Mouse (Mus musculus): ENCODE results near the gene Mgme1. TPM values are rescaled to one million over a fixed set of nuclear protein-coding genes. Genes with fewer than 3 reads are reported as not detected.

Gene Mgme1
- polyA plus RNA-seq, 1 experiment from 2014 or later, result 6.8 TPM

DNA sequence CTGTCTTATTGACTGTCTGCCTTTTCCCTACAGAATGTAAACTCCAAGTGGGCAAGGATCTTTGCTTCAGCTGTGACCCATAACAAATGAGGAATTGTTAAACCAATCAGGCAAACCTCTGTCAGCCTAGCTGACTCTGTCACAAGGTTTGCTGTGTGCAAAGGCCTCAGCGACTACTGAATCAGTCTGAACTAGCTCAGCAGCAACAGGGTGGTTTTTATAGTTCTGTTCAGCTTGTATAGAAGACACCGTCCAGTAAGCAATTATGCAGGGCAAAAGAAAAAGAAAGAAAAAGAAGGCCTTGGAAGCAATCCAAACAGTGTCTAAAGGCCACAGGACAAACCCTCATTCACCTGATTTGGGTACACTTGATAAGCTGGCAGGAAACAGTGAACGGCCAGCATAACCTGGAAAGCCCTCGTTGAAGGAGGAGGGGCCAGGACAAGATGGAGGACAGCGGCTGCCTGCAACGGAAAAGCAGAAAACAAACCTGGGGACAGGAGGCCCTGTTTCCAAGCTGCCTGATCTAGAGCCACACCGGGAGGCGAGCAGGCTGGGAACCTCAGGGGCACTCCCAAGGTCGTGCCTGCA lies 24.8 kb downstream of the Mgme1 start:
- TF ChIP-seq EP300 (IDR thresholded peaks at IDR 0.05) (no peak), CTCF (IDR thresholded peaks at IDR 0.05) (no peak)
- Histone ChIP-seq H3K9ac (replicated peaks; ENCODE audit: low read depth) (no peak overlapping the region), H3K4me3 (ENCODE audit: low read depth, low read length) (no peak overlapping the region), H3K27ac (ENCODE audit: low read length) (no peak overlapping the region), H3K4me2 (replicated peaks; ENCODE audit: low read depth, low read length) (no peak overlapping the region), H3K4me1 (ENCODE audit: insufficient read depth, low read depth, low read length) (no peaks in the 10 kb centered on the region), H3K9me3 (ENCODE audit: low read length) (no peaks in the 10 kb centered on the region), H3K36me3 (ENCODE audit: insufficient read depth, low read length) (no peaks in the 10 kb centered on the region), H3K27me3 (replicated peaks; ENCODE audit: insufficient read depth, low read length) (no peaks in the 10 kb centered on the region)
- peak; percentile 29 for DNase-seq (ENCODE audit: low spot score)
- ATAC-seq, result no peak; the same call in 1 of the 2 replicates
- WGBS, result 50% methylated on average over 9 of the region's 9 CpGs

DNA sequence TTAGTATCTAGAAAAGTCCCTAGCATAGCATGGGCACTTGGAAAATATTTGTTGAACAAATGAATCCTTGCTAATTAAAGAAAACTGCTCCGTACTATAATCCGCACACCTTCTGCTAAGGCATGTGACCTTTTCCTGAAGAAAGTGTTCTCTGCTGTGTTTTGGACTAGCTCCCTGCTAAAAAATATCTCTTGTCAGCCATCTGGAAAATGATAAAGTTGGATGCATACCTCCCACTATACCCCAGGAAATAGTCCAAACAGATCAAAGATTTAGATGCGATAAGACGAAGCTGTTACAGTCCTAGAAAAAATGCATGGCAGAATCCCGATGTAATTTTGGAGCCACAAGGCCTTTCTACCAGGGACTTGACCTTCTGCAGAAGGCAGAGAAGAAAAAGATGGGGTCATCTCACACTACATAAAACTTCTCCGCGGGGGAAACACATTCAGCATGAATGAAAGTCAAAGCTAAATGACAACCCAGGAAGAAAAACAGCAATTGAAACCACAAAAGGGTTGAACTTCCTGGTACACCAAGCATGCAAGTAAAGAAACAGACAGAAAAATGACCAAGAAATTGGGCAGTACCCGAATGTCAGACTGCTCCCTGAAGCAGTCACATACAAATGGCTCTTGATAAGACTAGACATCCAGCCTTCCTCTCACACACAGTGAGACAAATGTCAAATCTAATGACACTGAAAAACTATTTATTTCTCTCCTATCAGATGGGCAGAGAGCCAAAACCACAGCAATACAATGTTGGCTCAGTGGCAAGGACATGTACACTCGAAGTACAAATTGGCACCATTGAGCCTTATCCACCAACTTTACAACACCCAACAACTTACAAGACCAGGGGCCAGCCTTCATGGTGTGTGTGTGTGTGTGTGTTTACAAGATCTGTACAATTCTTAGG lies 29.5 kb downstream of the Mgme1 start:
- Histone ChIP-seq H3K4me3 (ENCODE audit: low read depth, low read length) (no peak overlapping the region), H3K9ac (replicated peaks; ENCODE audit: low read depth) (no peak overlapping the region), H3K27me3 (replicated peaks; ENCODE audit: insufficient read depth, low read length) (no peaks in the 10 kb centered on the region), H3K9me3 (ENCODE audit: low read length) (no peaks in the 10 kb centered on the region), H3K36me3 (ENCODE audit: insufficient read depth, low read length) (no peaks in the 10 kb centered on the region), H3K27ac (ENCODE audit: low read length) (no peak overlapping the region), H3K4me2 (replicated peaks; ENCODE audit: low read depth, low read length) (no peak overlapping the region), H3K4me1 (ENCODE audit: insufficient read depth, low read depth, low read length) (no peaks in the 10 kb centered on the region)
- TF ChIP-seq CTCF (IDR thresholded peaks at IDR 0.05) (no peak), EP300 (IDR thresholded peaks at IDR 0.05) (peak; percentile 56)
- ATAC-seq (peak; percentile 70), DNase-seq (ENCODE audit: low spot score) (peak; percentile 64)
- WGBS, result 42% methylated on average over 9 of the region's 9 CpGs

DNA sequence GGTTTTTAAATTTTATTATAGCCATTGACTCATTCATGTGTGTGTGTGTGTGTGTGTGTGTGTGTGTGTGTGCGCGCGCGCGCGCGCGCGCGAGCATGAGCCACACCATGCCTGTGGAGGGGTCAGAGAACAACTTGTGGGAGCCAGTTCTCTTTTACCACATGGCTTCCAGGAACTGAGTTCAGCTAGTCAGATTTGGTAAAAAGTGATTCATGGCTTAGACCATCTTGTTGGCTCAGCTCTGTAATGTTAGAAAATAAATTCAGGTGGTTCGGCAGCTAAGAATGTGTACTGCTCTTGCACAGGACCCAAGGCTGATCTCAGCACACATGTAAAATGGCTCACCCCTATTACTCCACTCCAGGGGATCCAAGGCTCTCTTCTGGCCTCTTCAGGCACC lies 30.6 kb downstream of the Mgme1 start:
- WGBS, result 82% methylated on average over 11 of the region's 11 CpGs
- no peak for ATAC-seq
- no peak for DNase-seq (ENCODE audit: low spot score)
- Histone ChIP-seq H3K36me3 (ENCODE audit: insufficient read depth, low read length) (no peaks in the 10 kb centered on the region), H3K27ac (ENCODE audit: low read length) (no peak overlapping the region), H3K4me1 (ENCODE audit: insufficient read depth, low read depth, low read length) (no peaks in the 10 kb centered on the region), H3K9ac (replicated peaks; ENCODE audit: low read depth) (no peak overlapping the region), H3K4me3 (ENCODE audit: low read depth, low read length) (no peak overlapping the region), H3K9me3 (ENCODE audit: low read length) (no peaks in the 10 kb centered on the region), H3K27me3 (replicated peaks; ENCODE audit: insufficient read depth, low read length) (no peaks in the 10 kb centered on the region), H3K4me2 (replicated peaks; ENCODE audit: low read depth, low read length) (no peak overlapping the region)
- TF ChIP-seq EP300 (IDR thresholded peaks at IDR 0.05) (no peak), CTCF (IDR thresholded peaks at IDR 0.05) (no peak)

DNA sequence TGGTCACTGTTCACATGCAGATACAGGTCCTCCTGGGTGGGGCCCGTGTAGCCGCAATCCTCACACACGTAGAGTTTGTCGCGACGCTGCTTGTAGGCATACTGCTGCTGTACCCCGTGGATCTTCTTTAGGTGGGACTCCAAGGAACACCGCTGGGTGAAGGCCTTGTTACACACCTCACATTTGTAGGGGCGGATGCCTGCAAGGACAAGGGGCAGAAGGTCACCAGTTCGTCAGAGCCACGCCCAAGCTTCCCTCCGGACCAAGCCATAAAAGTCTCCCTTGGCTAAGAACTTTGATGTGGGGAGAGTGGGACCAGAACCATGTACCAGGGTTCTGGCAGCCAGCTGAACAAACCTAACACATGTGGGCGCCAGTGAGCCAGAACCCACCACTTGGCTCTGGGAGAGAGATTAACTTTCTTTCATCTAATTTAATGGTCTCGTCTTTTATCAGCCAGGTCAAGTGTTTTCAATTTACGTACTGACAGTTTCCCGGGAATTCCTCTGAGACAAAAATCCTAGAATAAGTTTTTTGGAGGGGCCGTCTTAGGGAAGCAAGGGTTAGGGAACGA lies 35.3 kb downstream of the Mgme1 start:
- TF ChIP-seq CTCF (IDR thresholded peaks at IDR 0.05) (peak; percentile 47), EP300 (IDR thresholded peaks at IDR 0.05) (no peak)
- no peaks in the 10 kb centered on the region for H3K9me3 ChIP-seq (ENCODE audit: low read length)
- no peaks in the 10 kb centered on the region for H3K36me3 ChIP-seq (ENCODE audit: insufficient read depth, low read length)
- WGBS, result 62% methylated on average over 18 of the region's 18 CpGs
- H3K4me3 ChIP-seq (ENCODE audit: low read depth, low read length), result no peak overlapping the region
- H3K9ac ChIP-seq (replicated peaks; ENCODE audit: low read depth), result no peak overlapping the region
- no peak overlapping the region for H3K27ac ChIP-seq (ENCODE audit: low read length)
- H3K4me2 ChIP-seq (replicated peaks; ENCODE audit: low read depth, low read length), result no peak overlapping the region
- no peaks in the 10 kb centered on the region for H3K4me1 ChIP-seq (ENCODE audit: insufficient read depth, low read depth, low read length)
- ATAC-seq, result no peak
- no peaks in the 10 kb centered on the region for H3K27me3 ChIP-seq (replicated peaks; ENCODE audit: insufficient read depth, low read length)
- DNase-seq (ENCODE audit: low spot score), result no peak

DNA sequence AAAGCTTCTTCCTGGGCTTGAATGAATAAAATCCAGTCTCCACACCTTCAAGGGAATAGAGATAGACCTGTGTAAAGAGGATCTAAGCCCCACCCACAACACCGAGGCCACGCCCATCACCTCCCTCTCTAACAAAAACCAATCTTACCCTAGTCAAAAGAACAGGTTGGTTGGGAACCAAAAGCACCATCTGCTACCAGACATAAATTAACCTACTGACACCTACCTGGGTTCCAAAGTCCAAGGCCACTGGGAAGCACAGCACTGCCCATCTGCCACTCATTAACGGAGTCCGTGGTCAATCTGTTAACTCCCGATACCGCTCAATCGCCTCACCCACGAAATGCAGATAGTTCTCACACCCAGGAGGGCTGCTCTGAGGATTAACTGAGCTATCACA lies 38.1 kb downstream of the Mgme1 start:
- Histone ChIP-seq H3K27ac (ENCODE audit: low read length) (no peak overlapping the region), H3K36me3 (ENCODE audit: insufficient read depth, low read length) (no peaks in the 10 kb centered on the region), H3K4me3 (ENCODE audit: low read depth, low read length) (no peak overlapping the region), H3K4me2 (replicated peaks; ENCODE audit: low read depth, low read length) (no peak overlapping the region), H3K9ac (replicated peaks; ENCODE audit: low read depth) (no peak overlapping the region), H3K4me1 (ENCODE audit: insufficient read depth, low read depth, low read length) (no peaks in the 10 kb centered on the region), H3K9me3 (ENCODE audit: low read length) (no peaks in the 10 kb centered on the region), H3K27me3 (replicated peaks; ENCODE audit: insufficient read depth, low read length) (no peaks in the 10 kb centered on the region)
- WGBS, result 54% methylated on average over 8 of the region's 8 CpGs
- DNase-seq (ENCODE audit: low spot score), result no peak
- no peak for ATAC-seq
- TF ChIP-seq EP300 (IDR thresholded peaks at IDR 0.05), result no peak
- no peak for TF ChIP-seq CTCF (IDR thresholded peaks at IDR 0.05)

DNA sequence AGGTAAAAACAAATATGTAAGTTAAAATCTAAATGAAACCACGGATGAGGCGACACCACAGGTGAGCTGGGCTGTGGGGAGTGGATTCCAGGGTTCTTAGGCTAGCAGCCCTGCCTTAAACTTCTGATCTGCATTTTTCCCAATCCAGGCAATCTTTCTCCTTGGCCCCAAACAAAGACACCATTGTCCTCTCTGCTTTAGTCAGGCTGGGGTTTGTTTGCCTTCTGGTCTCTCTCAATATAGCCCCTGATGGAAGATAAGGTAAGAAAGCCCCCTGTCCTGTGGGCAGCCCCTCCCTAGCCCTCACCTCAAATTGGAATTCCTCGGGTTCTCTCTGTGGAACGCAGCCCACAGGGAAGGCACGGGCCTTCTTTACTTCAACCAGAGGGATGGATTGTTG lies 39.8 kb downstream of the Mgme1 start:
- Histone ChIP-seq H3K4me1 (ENCODE audit: insufficient read depth, low read depth, low read length) (no peaks in the 10 kb centered on the region), H3K9me3 (ENCODE audit: low read length) (no peaks in the 10 kb centered on the region), H3K27ac (ENCODE audit: low read length) (no peak overlapping the region), H3K9ac (replicated peaks; ENCODE audit: low read depth) (no peak overlapping the region), H3K27me3 (replicated peaks; ENCODE audit: insufficient read depth, low read length) (no peaks in the 10 kb centered on the region), H3K4me3 (ENCODE audit: low read depth, low read length) (no peak overlapping the region), H3K4me2 (replicated peaks; ENCODE audit: low read depth, low read length) (no peak overlapping the region), H3K36me3 (ENCODE audit: insufficient read depth, low read length) (no peaks in the 10 kb centered on the region)
- TF ChIP-seq EP300 (IDR thresholded peaks at IDR 0.05) (no peak), CTCF (IDR thresholded peaks at IDR 0.05) (no peak)
- ATAC-seq (no peak), DNase-seq (ENCODE audit: low spot score) (no peak)
- WGBS, result 47% methylated on average over 5 of the region's 5 CpGs
